Mouse (Mus musculus) layer of hippocampus, postnatal 10 days (tissue): ENCODE measurements around the gene 6330409D20Rik. TPM values are rescaled to one million over a fixed set of nuclear protein-coding genes. Genes with fewer than 3 reads are reported as not detected.
A peak's percentile ranks its signal among the peaks of the same experiment; 100 is the strongest.

Experiments used
- DNase-seq, 2 experiments: peaks; one replicate each; pipeline ENCODE4 v3.0.0; 2021; ENCODE audit warnings: low spot score in 2 of 2
- total RNA-seq, 2 experiments: library from RNA; stranded (reverse); gene quantifications; 2 replicates each; pipeline ENCODE4 v1.2.3; 2021

Gene 6330409D20Rik
- total RNA-seq, 2 experiments from 2014 or later: 2.1 to 3.2 TPM

- peak; percentile 97 for DNase-seq
Measured at GRCm38 (mm10) chr2:32757056-32757845, 16.4 kb upstream of the 6330409D20Rik start, which contains the start of gene Tor2a. TSS of gene Tor2a (plus strand) at chr2:32757234.

- DNase-seq: no peak
Measured at GRCm38 (mm10) chr2:32756674-32757055, 15.8 kb upstream of the 6330409D20Rik start.

DNA sequence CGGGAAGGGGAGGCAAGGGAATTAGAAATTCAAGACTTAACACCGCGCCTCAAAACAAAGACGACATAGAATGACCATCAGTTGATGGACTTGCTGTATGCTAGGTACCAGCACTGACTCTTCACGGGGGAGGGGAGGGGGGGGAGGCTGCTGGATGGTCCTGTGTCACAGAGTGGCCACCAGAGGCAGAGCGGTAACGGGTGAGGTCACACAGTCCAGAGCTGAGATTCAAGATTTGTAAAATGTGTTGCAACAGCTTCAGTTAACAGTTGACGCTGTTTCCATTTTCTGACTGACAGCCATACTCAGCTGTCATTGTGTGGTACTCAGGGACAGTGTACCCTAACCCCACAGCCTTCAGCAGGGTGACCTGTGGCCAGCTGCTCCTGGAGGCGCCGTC, 11.4 kb upstream of the 6330409D20Rik start:
- DNase-seq: no peak

- DNase-seq: no peak
Measured at GRCm38 (mm10) chr2:32751665-32752033, 10.8 kb upstream of the 6330409D20Rik start.

- no peak for DNase-seq
Measured at GRCm38 (mm10) chr2:32750887-32751664, 10.3 kb upstream of the 6330409D20Rik start.

GRCm38 (mm10) chr2:32750199-32750598, 9.4 kb upstream of the 6330409D20Rik start:
- no peak for DNase-seq

GRCm38 (mm10) chr2:32749082-32749481, 8.3 kb upstream of the 6330409D20Rik start:
- DNase-seq: no peak

DNA sequence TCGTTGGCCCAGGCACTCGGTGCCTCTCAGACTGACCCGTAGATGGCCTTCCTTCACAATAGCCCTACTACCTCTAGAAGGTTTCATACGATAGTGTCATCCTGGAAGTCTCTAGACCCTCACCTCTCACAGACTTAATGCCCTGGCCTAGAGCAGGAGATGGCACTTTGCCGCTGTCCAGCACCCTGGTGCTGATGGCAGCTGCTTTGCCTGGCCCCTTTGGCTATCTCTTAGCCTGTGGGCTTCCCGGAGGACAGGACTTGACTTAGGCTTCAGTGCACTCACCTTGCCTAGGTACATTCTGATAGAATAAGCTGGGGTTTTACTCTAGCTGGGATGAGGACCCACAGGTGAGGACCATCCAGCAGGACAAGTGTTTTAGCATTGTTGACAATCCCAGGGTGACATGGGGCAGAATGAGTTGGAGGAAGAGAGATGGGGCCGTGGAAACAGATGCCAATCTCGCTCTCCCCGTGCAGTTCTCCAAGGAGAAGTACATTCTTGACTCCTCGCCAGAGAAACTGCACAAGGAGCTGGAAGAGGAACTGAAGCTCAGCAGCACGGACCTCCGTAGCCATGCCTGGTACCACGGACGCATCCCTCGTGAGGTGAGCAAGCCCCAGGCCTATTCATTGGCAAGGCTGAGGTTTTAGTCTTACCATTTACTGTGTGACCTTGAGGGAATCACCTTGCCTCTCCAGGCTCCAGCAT, 3.6 kb upstream of the 6330409D20Rik start:
- DNase-seq: no peak

GRCm38 (mm10) chr2:32742173-32742531, 1.3 kb upstream of the 6330409D20Rik start:
- DNase-seq: peak; percentile 77 to 85

- peak; percentile 63 to 77 for DNase-seq
Measured at GRCm38 (mm10) chr2:32741273-32742172, 707 bp upstream of the 6330409D20Rik start.

- no peak for DNase-seq
Measured at GRCm38 (mm10) chr2:32739311-32739710, 1.5 kb downstream of the 6330409D20Rik start.

DNA sequence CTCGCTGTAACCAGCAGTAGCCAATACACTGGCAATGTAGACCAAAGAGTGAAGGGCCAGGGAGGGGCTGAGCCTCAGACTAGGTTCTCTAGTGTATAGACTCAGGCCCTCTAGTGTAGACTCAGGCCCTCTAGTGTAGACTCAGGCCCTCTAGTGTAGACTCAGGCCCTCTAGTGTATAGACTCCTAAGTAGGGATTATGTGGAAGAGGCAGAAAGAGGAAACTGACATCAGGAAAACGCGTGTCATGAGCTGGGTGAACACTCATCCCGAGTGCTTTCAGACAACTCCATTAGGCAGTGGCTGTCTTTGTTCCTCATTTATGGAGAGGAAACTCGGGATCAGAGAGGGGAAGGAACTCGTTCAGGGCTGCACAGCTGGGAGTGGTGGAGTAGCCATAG, 3.8 kb downstream of the 6330409D20Rik start:
- DNase-seq: no peak

- no peak for DNase-seq
Measured at GRCm38 (mm10) chr2:32736306-32736829, 4.4 kb downstream of the 6330409D20Rik start.

- no peak for DNase-seq
Measured at GRCm38 (mm10) chr2:32734933-32735332, 5.9 kb downstream of the 6330409D20Rik start.

GRCm38 (mm10) chr2:32734480-32734879, 6.3 kb downstream of the 6330409D20Rik start:
- DNase-seq: no peak

- no peak for DNase-seq
Measured at GRCm38 (mm10) chr2:32732695-32733094, 8.1 kb downstream of the 6330409D20Rik start.

- no peak for DNase-seq
Measured at GRCm38 (mm10) chr2:32731911-32732310, 8.9 kb downstream of the 6330409D20Rik start.

DNA sequence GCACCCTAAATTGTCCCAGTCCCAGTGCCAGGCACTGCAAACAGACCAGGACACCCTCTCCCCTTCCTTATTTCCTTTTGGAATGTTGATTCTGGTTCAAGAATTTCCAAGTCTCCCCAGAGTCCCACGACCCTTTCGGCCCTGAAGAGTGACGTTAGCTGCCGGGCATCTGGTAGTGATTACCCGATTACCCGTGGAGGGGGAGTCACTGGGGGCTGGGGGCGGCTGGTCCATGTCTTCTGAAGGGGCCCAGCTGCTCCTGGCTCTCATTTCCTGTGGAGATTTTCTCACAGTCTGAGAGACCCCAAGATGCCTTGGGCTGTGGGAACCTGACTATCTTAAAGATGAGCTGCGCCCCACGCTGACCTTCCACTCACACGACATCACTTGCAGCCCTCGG, 10.0 kb downstream of the 6330409D20Rik start:
- DNase-seq: no peak

- no peak for DNase-seq
Measured at GRCm38 (mm10) chr2:32729547-32729946, 11.3 kb downstream of the 6330409D20Rik start.

DNA sequence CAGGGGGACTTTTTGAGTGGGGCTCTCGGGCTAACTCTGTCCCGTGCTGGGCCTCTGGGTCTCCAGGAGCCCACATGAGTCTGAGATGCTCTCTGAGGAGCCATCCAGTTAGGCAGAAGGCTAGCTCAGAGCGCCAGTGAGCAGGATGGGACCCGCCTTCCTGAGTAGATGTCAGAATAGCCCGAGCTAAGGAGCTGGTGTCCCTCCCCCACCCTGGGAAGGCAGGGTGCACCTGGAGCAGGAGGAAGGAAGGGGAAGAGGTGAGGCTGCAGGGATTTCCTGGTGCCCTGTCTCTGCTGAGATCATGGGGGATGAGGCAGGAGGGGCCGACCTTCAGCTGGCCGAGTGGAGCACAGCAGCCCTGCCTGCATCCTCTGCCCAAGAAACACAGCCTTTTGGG, 12.4 kb downstream of the 6330409D20Rik start:
- no peak for DNase-seq
